Mouse (Mus musculus): ENCODE measurements at regions not wholly inside any gene's neighbourhood (a gene's known extent, or its start where the extent isn't known, plus 50 kb on each side); places are given as distances from the start of the nearest gene placed in this dataset.

GRCm38 (mm10) chr16:24102854-24103690 is 114.4 kb upstream of the Bcl6 start:
- intact Hi-C loops (cut with DNase I): no loop called here

DNA sequence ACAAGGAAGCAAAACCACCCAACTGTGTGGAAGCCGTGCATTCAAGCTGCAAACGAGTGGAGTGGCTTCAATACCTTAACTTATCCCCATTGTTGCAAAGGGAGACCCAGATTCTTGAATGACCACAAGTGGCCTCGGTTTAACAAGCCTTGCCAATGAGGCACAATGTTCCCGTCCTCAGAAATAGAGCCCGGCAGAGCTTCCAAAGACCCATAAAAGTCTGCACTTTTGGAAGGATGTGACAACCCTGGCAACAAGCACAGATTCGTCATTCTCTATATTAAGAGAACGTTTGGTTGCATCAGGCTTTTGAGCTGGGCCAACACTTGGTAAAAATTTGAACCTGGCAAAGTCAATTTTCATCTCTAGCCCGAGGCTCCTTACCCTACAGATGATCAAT is 108.9 kb upstream of the Bcl6 start:
- intact Hi-C loops (cut with DNase I): no loop called here

DNA sequence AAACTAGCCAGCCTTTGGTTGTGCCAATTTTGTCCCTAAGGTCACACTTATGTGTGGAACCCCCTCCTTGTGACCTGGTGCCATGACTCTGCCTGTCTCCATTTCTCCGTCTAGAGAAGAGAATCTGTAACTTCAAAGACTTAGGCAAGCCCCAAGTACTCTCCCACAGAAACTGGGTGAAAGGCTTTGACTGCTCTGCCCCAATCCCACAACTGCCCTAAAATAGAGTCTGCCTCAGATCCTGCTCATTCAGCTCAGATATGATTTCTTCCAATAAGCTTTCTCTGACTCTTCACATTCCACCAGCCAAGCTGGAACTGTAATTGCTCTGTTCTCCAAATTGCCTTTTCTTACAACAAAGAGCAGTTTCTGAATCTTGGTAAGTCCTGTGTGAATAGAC is 107.4 kb upstream of the Bcl6 start:
- intact Hi-C loops (cut with DNase I): no loop called here

GRCm38 (mm10) chr16:24095630-24096029 is 107.0 kb upstream of the Bcl6 start:
- intact Hi-C loops (cut with DNase I): no loop called here

DNA sequence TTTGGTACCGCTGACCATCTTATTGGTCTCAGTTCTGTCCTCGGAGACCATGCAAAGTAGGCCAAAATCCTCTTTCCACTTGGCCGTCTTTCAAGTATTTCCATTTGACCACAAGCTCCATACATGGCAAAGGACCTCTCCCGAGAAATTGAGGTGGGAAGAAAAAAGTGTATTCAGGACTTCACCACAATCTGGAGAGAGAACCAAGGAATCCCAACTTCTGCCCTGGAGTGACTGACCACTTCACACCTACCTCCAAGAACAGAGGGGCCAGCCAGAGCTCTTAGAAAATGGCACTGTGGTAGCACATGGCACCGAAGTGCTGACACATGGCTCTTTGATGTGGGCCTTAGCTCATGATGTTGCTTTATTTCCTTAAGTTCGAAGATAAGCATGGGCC is 105.9 kb upstream of the Bcl6 start:
- intact Hi-C loops (cut with DNase I): no loop called here

DNA sequence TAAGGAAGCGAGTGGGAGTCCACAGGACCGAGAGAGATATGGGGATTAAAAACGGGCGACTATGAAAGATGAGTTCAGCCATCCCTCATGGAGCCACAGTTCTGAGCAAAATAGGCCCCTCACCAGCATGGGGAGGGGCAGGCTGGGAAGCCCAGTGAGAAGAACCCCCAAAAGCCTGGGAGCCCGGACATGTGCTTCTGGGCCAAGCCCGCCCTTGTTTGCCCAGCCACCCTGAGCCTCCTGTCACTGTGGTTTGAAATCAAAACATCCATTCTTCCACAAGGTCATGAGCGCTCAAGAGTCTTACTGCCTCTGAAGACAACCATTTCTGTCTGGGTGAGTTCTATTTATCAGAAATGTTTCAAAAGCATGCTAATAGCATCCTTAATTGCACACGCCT is 105.0 kb upstream of the Bcl6 start:
- intact Hi-C loops (cut with DNase I): no loop called here

DNA sequence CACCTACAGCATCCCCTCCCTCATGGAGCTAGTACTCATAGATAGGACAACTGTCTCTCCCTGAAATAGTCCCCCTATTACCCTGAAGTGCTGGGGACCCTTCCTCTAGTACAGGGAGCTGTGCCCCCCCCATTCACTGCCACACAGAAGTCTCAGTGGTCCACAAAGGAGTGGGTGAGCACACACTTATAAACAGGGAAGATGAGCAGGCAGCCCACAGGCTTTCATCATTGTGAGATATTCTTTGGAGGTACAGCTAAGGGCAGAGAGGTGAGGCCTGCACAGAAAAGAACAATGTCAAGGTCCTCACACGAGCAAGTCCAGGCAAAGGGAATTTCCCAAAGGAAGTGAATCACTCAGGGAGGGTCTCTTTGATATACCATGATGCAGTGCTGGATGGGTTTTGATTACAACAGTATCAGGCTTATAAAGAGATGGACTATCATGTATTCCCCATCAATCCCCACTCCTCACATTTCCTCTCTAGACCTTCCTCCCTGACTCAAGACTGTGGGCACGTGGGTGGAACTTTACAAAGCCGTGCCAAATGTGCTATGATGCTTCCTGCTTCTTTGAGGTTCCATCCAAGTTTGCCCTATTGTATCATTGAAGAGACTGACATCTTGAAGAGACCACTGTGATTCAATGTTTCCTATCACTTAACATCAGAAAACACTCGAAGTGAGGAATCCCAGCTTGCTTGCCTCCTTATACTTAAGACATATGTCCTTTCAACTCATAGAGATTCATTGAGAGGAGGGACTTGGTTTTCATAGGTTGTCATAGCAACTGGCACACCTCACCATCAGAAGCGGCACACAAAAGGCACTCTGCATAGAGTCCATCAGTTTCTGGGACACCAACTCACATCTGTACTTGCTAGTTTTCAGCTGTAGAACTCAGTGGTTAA is 104.2 kb upstream of the Bcl6 start:
- intact Hi-C loops (cut with DNase I): no loop called here

GRCm38 (mm10) chr16:24092136-24092535 is 103.5 kb upstream of the Bcl6 start:
- intact Hi-C loops (cut with DNase I): no loop called here

DNA sequence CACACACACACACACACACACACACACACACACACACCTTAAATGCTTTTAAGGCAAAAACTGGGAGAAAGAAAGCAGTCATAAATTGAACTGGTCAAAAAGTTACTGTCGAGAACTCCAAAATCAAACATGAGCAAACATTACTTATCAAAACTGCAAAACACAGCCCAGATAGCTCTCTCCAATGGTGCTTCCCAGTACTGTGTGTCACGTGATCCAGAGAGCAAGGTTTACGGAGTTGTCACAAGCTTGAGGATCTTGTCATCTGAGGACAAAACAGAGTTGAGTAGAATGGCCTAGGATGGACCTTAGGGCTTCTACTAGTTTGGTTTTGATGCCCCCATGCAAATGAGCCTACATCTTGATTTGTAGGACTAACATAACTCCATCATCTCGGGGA is 102.3 kb upstream of the Bcl6 start:
- intact Hi-C loops (cut with DNase I): no loop called here

- intact Hi-C loops (cut with DNase I): no loop called here
Measured at GRCm38 (mm10) chr16:24089840-24090762, 101.4 kb upstream of the Bcl6 start.

- intact Hi-C loops (cut with DNase I): no loop called here
Measured at GRCm38 (mm10) chr16:24083966-24084365, 95.3 kb upstream of the Bcl6 start.

- intact Hi-C loops (cut with DNase I): no loop called here
Measured at GRCm38 (mm10) chr16:24080471-24080870, 91.8 kb upstream of the Bcl6 start.

DNA sequence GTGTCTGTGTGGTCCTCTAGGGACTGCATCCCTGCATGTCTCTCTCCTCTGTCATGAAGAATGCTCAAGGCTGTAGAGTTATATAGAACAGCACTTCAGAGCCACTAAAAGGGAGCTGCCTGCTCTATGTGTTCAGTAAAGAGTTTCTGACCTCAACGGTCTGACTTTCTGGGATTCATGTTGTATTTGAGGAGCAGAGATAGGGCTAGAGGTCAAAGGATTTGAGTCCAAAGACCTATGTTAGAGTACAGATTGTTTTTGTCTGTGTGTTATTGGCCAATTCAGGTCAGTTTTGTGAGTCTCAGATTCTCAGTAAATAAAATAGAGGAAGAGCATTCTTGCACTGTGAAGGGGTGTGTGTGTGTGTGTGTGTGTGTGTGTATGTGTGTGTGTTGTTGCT is 90.0 kb upstream of the Bcl6 start:
- intact Hi-C loops (cut with DNase I): no loop called here

DNA sequence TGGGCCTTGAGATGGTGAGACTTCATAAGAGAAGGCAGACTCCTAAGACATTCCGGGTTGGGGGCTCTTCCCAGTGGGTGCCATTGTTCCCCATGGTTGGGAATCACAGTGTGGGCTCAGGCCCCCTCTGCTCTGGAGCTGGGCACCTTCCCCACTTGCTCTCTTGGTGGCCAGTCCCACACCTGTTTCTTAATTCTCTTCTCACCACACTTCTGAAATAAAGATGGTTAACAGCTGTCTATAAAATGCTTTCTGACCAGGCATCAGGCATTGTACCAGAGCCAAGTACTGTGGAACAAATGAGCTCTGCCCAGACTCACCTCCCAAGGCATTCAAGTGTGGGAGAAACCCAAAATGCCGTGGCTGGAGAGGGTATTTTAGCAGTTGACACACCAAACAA is 88.8 kb upstream of the Bcl6 start:
- intact Hi-C loops (cut with DNase I): no loop called here

DNA sequence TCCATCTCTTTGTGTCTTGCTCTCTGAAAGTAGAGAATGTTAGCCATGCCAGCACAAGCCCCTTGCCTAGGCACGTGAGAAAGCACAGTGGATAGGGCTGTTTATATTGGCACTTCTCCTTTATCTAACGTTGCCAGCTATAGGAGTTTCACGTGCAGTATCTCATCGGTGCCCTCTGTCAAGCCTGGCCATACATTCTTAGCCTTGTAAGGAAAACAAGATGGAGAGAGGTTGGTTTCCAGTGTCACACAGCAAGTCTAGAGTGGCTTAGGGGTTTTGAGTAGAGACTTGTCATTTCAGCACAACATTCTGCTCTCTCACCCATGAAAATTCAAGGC is 88.1 kb upstream of the Bcl6 start:
- intact Hi-C loops (cut with DNase I): no loop called here

GRCm38 (mm10) chr16:24076109-24076798 is 87.6 kb upstream of the Bcl6 start:
- intact Hi-C loops (cut with DNase I): no loop called here

DNA sequence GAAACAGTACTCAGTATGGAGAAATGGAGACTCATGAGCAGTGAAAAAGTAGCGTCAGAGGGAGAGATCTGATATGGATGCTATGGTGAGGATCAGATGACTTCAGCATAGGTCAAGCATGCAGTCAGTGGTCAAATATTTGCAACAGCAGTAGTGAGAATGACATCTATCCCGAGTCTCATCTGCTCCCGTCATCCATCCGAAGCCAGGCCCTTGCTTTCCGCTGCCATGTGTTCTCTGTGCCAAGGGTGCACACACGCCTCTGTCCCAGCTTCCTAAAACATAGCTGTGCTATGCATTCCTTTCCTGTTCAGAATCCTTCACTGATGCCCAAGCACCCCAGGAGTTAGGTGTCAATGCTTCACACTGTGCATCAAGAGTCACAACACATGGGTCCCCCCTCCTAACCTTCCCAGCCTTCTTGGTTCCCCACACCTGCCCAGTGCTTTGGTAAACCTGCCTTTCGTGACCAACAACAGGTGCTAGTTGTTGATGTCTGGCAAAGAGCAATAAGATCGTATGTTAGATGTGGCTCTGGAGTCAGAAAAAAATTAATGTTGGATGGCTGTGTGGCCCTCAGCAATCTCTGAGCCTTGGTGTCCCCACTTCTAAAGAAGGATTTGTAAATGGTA is 85.1 kb upstream of the Bcl6 start:
- intact Hi-C loops (cut with DNase I): no loop called here

GRCm38 (mm10) chr16:24073065-24073464 is 84.4 kb upstream of the Bcl6 start:
- intact Hi-C loops (cut with DNase I): no loop called here

GRCm38 (mm10) chr16:24069411-24069810 is 80.8 kb upstream of the Bcl6 start:
- intact Hi-C loops (cut with DNase I): no loop called here

GRCm38 (mm10) chr16:24068250-24068813 is 79.7 kb upstream of the Bcl6 start:
- intact Hi-C loops (cut with DNase I): no loop called here

All from adrenal gland (tissue).